Mouse (Mus musculus) heart, embryonic 15.5 days (tissue): Measurements from ENCODE around the gene Sspo. TPM values are rescaled to one million over a fixed set of nuclear protein-coding genes. Genes with fewer than 3 reads are reported as not detected.

Source experiments
- ATAC-seq: fragments of 200-750 bp; cut with Nextera tagmentation; replicated peaks from 2 replicates; pipeline ENCODE4 v1.8.0; 2017; ENCODE audit warnings: low read depth, moderate TSS enrichment; ENCODE audit not compliant: insufficient number of reproducible peaks, insufficient read depth, low FRiP score
- H3K27ac ChIP-seq: fragments of 300-500 bp; sonication (generic); 2 replicates; pipeline ENCODE4 v1.5.1; 2015; ENCODE audit warnings: mild to moderate bottlenecking, inconsistent platforms
- H3K27me3 ChIP-seq: fragments of 300-500 bp; sonication (generic); 2 replicates; pipeline ENCODE4 v1.6.1; 2015; ENCODE audit warnings: inconsistent platforms
- H3K36me3 ChIP-seq: fragments of 300-500 bp; sonication (generic); 2 replicates; pipeline ENCODE4 v1.6.1; 2015; ENCODE audit warnings: mild to moderate bottlenecking, inconsistent platforms
- H3K4me1 ChIP-seq: fragments of 300-500 bp; sonication (generic); replicated peaks from 2 replicates; pipeline ENCODE4 v1.6.1; 2015; ENCODE audit warnings: inconsistent platforms
- H3K4me2 ChIP-seq: fragments of 300-500 bp; sonication (generic); 2 replicates; pipeline ENCODE4 v1.6.1; 2015; ENCODE audit warnings: inconsistent platforms, mild to moderate bottlenecking, moderate library complexity
- H3K4me3 ChIP-seq: fragments of 300-500 bp; sonication (generic); 2 replicates; pipeline ENCODE4 v1.5.1; 2015; ENCODE audit warnings: mild to moderate bottlenecking, inconsistent platforms
- H3K9ac ChIP-seq: fragments of 300-500 bp; sonication (generic); 2 replicates; pipeline ENCODE4 v1.6.1; 2015; ENCODE audit warnings: mild to moderate bottlenecking, inconsistent platforms
- H3K9me3 ChIP-seq: fragments of 300-500 bp; sonication (generic); replicated peaks from 2 replicates; pipeline ENCODE4 v1.6.1; 2016; ENCODE audit warnings: inconsistent platforms
- WGBS: fragments of 180-500 bp; shearing (Covaris S2); methylation state at CpG from one replicate; pipeline ENCODE4 v1.1.7; 2015; ENCODE audit warnings: mixed read lengths; 5-methylcytosine and 5-hydroxymethylcytosine counted together
- polyA plus RNA-seq: library from polyadenylated mRNA; unstranded; fragments of >200 nt; fragmentation: Nextera tagmentation; extraction: Ambion mirVana; gene quantifications from 2 replicates; pipeline ENCODE4 v1.2.1, GENCODE M21; 2015

Sspo gene
- polyA plus RNA-seq, 1 experiment from 2014 or later = 0.16 TPM

GRCm38 (mm10) chr6:48448527-48448926 lies 498 bp downstream of the Sspo start:
- peak overlapping the region; percentile 54; the same call in 1 of the 2 replicates for H3K27ac ChIP-seq
- no peaks in the 10 kb centered on the region for H3K27me3 ChIP-seq
- peaks cover 16% of the 10 kb centered on the region for H3K4me1 ChIP-seq
- H3K9me3 ChIP-seq = no peaks in the 10 kb centered on the region
- no peak overlapping the region for H3K4me2 ChIP-seq
- 52% methylated on average over 7 of the region's 7 CpGs for WGBS
- H3K36me3 ChIP-seq = no peaks in the 10 kb centered on the region
- ATAC-seq = no peak
- no peak overlapping the region for H3K4me3 ChIP-seq
- H3K9ac ChIP-seq = no peak overlapping the region

GRCm38 (mm10) chr6:48452151-48452550 lies 4.1 kb downstream of the Sspo start:
- no peaks in the 10 kb centered on the region for H3K27me3 ChIP-seq
- 63% methylated on average over 1 of the region's 1 CpGs for WGBS
- H3K27ac ChIP-seq = no peak overlapping the region
- no peak overlapping the region for H3K4me2 ChIP-seq
- 0 out of 2 replicates have a peak, but pooled peaks cover 3% of the 10 kb centered on the region for H3K4me1 ChIP-seq
- H3K9me3 ChIP-seq = no peaks in the 10 kb centered on the region
- H3K9ac ChIP-seq = no peak overlapping the region
- ATAC-seq = no peak
- H3K36me3 ChIP-seq = no peaks in the 10 kb centered on the region
- no peak overlapping the region for H3K4me3 ChIP-seq

- ATAC-seq = no peak
- H3K4me1 ChIP-seq = 0 out of 2 replicates have a peak, but pooled peaks cover 3% of the 10 kb centered on the region
- no peak overlapping the region for H3K9ac ChIP-seq
- H3K27ac ChIP-seq = no peak overlapping the region
- H3K4me3 ChIP-seq = no peak overlapping the region
- 65% methylated on average over 3 of the region's 3 CpGs for WGBS
- no peak overlapping the region for H3K4me2 ChIP-seq
- no peaks in the 10 kb centered on the region for H3K27me3 ChIP-seq
- H3K36me3 ChIP-seq = no peaks in the 10 kb centered on the region
- no peaks in the 10 kb centered on the region for H3K9me3 ChIP-seq
Observed at GRCm38 (mm10) chr6:48452771-48453170, 4.7 kb downstream of the Sspo start.

- H3K4me1 ChIP-seq = no peaks in the 10 kb centered on the region
- H3K27me3 ChIP-seq = no peaks in the 10 kb centered on the region
- no peaks in the 10 kb centered on the region for H3K9me3 ChIP-seq
- no peak overlapping the region for H3K4me3 ChIP-seq
- H3K36me3 ChIP-seq = no peaks in the 10 kb centered on the region
- H3K4me2 ChIP-seq = no peak overlapping the region
- ATAC-seq = no peak
- 89% methylated on average over 13 of the region's 13 CpGs for WGBS
- H3K27ac ChIP-seq = no peak overlapping the region
- H3K9ac ChIP-seq = no peak overlapping the region
Observed at GRCm38 (mm10) chr6:48464966-48465679, 17.1 kb downstream of the Sspo start.

GRCm38 (mm10) chr6:48466715-48467114 lies 18.7 kb downstream of the Sspo start:
- Histone ChIP-seq H3K9me3 (no peaks in the 10 kb centered on the region), H3K27ac (no peak overlapping the region), H3K36me3 (no peaks in the 10 kb centered on the region), H3K4me2 (no peak overlapping the region), H3K9ac (no peak overlapping the region), H3K27me3 (no peaks in the 10 kb centered on the region), H3K4me3 (no peak overlapping the region), H3K4me1 (no peaks in the 10 kb centered on the region)
- no peak for ATAC-seq
- WGBS = 32% methylated on average over 6 of the region's 6 CpGs

GRCm38 (mm10) chr6:48467490-48467889 lies 19.5 kb downstream of the Sspo start:
- H3K36me3 ChIP-seq = no peaks in the 10 kb centered on the region
- WGBS = 80% methylated on average over 7 of the region's 7 CpGs
- no peak overlapping the region for H3K9ac ChIP-seq
- H3K4me1 ChIP-seq = no peaks in the 10 kb centered on the region
- ATAC-seq = no peak
- no peak overlapping the region for H3K4me2 ChIP-seq
- H3K27me3 ChIP-seq = no peaks in the 10 kb centered on the region
- H3K27ac ChIP-seq = no peak overlapping the region
- H3K4me3 ChIP-seq = no peak overlapping the region
- no peaks in the 10 kb centered on the region for H3K9me3 ChIP-seq

GRCm38 (mm10) chr6:48470739-48471138 lies 22.7 kb downstream of the Sspo start:
- Histone ChIP-seq H3K27me3 (no peaks in the 10 kb centered on the region), H3K4me2 (no peak overlapping the region), H3K9ac (no peak overlapping the region), H3K4me3 (no peak overlapping the region), H3K4me1 (no peaks in the 10 kb centered on the region), H3K9me3 (no peaks in the 10 kb centered on the region), H3K27ac (no peak overlapping the region), H3K36me3 (no peaks in the 10 kb centered on the region)
- no peak for ATAC-seq
- WGBS = 73% methylated on average over 2 of the region's 2 CpGs

GRCm38 (mm10) chr6:48478446-48478845 lies 30.4 kb downstream of the Sspo start:
- 73% methylated on average over 4 of the region's 4 CpGs for WGBS
- no peak overlapping the region for H3K4me3 ChIP-seq
- H3K9me3 ChIP-seq = no peaks in the 10 kb centered on the region
- ATAC-seq = no peak
- H3K9ac ChIP-seq = no peak overlapping the region
- no peaks in the 10 kb centered on the region for H3K36me3 ChIP-seq
- H3K27ac ChIP-seq = no peak overlapping the region
- H3K4me1 ChIP-seq = no peaks in the 10 kb centered on the region
- peaks cover 3% of the 10 kb centered on the region; the same call in 1 of the 2 replicates for H3K27me3 ChIP-seq
- no peak overlapping the region for H3K4me2 ChIP-seq

GRCm38 (mm10) chr6:48482501-48482900 lies 34.5 kb downstream of the Sspo start:
- no peak for ATAC-seq
- no peak overlapping the region for H3K9ac ChIP-seq
- no peak overlapping the region for H3K4me2 ChIP-seq
- no peak overlapping the region for H3K27ac ChIP-seq
- H3K36me3 ChIP-seq = no peaks in the 10 kb centered on the region
- H3K4me1 ChIP-seq = peaks cover under 1% of the 10 kb centered on the region
- 67% methylated on average over 5 of the region's 5 CpGs for WGBS
- no peak overlapping the region for H3K4me3 ChIP-seq
- no peaks in the 10 kb centered on the region for H3K9me3 ChIP-seq
- H3K27me3 ChIP-seq = peaks cover 18% of the 10 kb centered on the region; the same call in 1 of the 2 replicates

GRCm38 (mm10) chr6:48487747-48488725 lies 40.0 kb downstream of the Sspo start:
- H3K4me3 ChIP-seq = peak overlapping the region; percentile 27
- H3K27ac ChIP-seq = 0 out of 2 replicates have a peak overlapping the region, but pooled peaks have one; percentile 51
- no peaks in the 10 kb centered on the region for H3K9me3 ChIP-seq
- 9% methylated on average over 24 of the region's 25 CpGs for WGBS
- 0 out of 2 replicates have a peak, but pooled peaks have one; percentile 14 for ATAC-seq
- H3K9ac ChIP-seq = no peak overlapping the region
- H3K4me1 ChIP-seq = peaks cover 14% of the 10 kb centered on the region
- H3K4me2 ChIP-seq = peak overlapping the region; percentile 59
- H3K36me3 ChIP-seq = no peaks in the 10 kb centered on the region
- H3K27me3 ChIP-seq = peaks cover 32% of the 10 kb centered on the region

GRCm38 (mm10) chr6:48489741-48490140 lies 41.7 kb downstream of the Sspo start:
- H3K9ac ChIP-seq = no peak overlapping the region
- no peaks in the 10 kb centered on the region for H3K36me3 ChIP-seq
- H3K4me1 ChIP-seq = peaks cover 14% of the 10 kb centered on the region
- H3K4me2 ChIP-seq = no peak overlapping the region
- H3K27ac ChIP-seq = no peak overlapping the region
- H3K4me3 ChIP-seq = no peak overlapping the region
- H3K9me3 ChIP-seq = no peaks in the 10 kb centered on the region
- no peak for ATAC-seq
- H3K27me3 ChIP-seq = peaks cover 31% of the 10 kb centered on the region
- WGBS = 82% methylated on average over 3 of the region's 3 CpGs
